Mouse (Mus musculus): ENCODE results near the gene Fgf16. TPM values are rescaled to one million over a fixed set of nuclear protein-coding genes. Genes with fewer than 3 reads are reported as not detected.

Fgf16 gene
- total RNA-seq (2021), result 1 to 10 TPM; 1.5 to 2.3 TPM

- no peak for DNase-seq (ENCODE audit: extremely low spot score in 1 of 2, low spot score in 1 of 2)
These were observed at the start of gene Fgf16 for GRCm38 (mm10) chrX:105764162-105765004. Gene Fgf16 (plus strand): TSS chrX:105764279.

DNA sequence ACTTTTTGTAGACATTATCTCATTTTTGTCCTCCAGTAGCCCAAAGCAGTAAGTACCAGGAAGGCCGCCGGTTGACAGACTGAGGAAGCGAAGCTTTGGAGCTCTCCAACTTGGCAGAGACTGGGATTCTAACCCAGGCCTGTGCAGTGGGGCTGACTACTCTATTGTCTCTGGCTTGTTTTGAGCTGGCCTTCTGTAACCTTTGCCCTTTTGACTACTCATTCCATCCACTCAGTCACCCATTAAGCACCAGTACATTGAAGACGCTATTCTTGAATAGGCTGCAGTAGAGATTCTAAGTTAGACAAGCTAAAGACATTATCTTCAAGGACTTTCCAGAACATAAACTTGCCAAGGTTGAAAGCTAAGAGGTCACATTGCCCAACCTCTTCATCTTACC, 49.3 kb upstream of the Fgf16 start:
- no peak for DNase-seq (ENCODE audit: extremely low spot score in 1 of 2, low spot score in 1 of 2)

GRCm38 (mm10) chrX:105715789-105716321, 48.2 kb upstream of the Fgf16 start:
- DNase-seq (ENCODE audit: extremely low spot score in 1 of 2, low spot score in 1 of 2), result no peak

- DNase-seq (ENCODE audit: extremely low spot score in 1 of 2, low spot score in 1 of 2), result no peak
These were observed 45.7 kb upstream of the Fgf16 start for GRCm38 (mm10) chrX:105718388-105718787.

DNA sequence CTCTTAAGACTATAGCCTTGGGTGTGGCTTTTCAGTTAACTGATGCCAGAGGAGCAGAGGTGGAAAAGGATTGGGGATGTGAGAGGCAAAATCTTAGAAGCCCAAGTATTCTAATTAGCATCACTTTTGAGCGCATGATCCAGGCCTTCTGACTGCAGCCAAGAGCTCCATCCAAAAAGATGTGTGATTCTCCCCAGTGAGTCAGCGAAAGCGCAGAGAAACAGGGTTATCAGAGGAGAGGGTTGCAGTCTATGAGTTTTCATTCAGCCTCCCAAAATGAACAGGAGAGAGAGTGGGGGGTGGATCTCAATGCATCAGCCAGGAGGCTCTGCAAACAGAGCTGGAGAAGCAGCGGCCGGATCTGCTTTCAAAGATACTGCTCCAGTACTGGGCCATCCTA, 45.1 kb upstream of the Fgf16 start:
- DNase-seq (ENCODE audit: extremely low spot score in 1 of 2, low spot score in 1 of 2), result no peak

DNA sequence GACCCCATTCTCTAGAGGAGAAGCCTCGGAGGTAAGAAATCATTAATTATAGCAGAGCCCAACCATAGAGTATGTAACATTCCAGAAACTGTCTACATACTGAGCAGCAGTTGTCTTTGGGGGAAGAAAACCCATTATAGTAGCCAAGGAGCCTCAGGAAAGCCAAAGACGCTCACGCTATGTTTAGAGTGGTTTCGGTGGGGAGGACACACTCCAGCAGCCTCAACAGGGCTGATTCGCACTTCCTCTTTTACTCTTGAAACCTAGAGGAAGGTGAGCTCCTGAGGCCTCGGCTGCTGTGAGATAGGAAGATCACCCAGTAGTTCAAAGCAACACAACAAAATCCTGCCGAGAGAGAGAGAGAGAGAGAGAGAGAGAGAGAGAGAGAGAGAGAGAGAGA, 39.9 kb upstream of the Fgf16 start:
- no peak for DNase-seq (ENCODE audit: extremely low spot score in 1 of 2, low spot score in 1 of 2)

- no peak for DNase-seq (ENCODE audit: extremely low spot score in 1 of 2, low spot score in 1 of 2)
These were observed 1.1 kb upstream of the Fgf16 start for GRCm38 (mm10) chrX:105762847-105763527.

GRCm38 (mm10) chrX:105763612-105764011, 467 bp upstream of the Fgf16 start:
- DNase-seq (ENCODE audit: extremely low spot score in 1 of 2, low spot score in 1 of 2), result peak in 1 of 2 experiments; percentile 4

GRCm38 (mm10) chrX:105765005-105765706, 1.1 kb downstream of the Fgf16 start:
- DNase-seq (ENCODE audit: extremely low spot score in 1 of 2, low spot score in 1 of 2), result no peak

DNA sequence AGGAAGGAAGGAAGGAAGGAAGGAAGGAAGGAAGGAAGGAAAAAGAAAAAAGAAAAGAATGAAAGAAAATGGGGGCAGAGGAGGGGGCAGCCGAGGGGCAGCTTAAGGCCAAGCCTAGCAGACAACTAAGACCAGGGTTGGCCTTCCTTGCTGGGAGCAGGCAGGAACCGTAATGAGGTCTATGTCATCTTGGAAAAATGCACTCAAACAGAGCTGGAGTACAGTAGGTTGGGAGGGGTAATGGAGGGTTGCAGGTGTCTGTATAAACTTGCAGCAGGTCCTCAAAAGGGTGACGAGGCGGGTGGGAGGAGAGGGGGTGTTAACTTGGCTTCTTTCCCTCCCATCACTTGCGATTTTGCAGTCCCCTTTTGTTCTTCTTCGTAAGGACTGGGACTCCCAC, 1.9 kb downstream of the Fgf16 start:
- DNase-seq (ENCODE audit: extremely low spot score in 1 of 2, low spot score in 1 of 2), result no peak

- DNase-seq (ENCODE audit: extremely low spot score in 1 of 2, low spot score in 1 of 2), result no peak
These were observed 3.2 kb downstream of the Fgf16 start for GRCm38 (mm10) chrX:105767177-105767764.

- DNase-seq (ENCODE audit: extremely low spot score in 1 of 2, low spot score in 1 of 2), result no peak
These were observed 3.9 kb downstream of the Fgf16 start for GRCm38 (mm10) chrX:105767932-105768331.

- DNase-seq (ENCODE audit: extremely low spot score in 1 of 2, low spot score in 1 of 2), result no peak
These were observed 9.2 kb downstream of the Fgf16 start for GRCm38 (mm10) chrX:105773281-105773680.

GRCm38 (mm10) chrX:105794806-105795403, 30.8 kb downstream of the Fgf16 start:
- no peak for DNase-seq (ENCODE audit: extremely low spot score in 1 of 2, low spot score in 1 of 2)

DNA sequence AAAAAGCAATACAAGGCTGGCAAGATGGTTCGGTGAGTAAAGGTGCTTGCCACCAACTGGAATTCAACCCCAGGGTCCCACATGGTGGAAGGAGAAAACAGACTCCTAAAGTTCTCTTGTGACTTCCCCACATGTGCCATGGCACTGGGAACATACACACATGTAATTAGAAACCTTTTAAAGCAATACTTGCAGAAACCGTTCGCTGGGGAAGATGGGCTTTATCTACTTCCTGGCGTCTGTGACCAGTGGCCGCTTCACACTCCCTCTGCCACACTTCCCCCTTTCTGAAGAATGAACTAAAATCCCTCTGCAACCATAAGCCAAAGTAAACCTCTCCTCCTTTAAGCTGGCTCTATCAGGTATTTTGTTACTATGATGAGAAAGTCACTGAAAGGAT, 60.4 kb downstream of the Fgf16 start:
- no peak for DNase-seq (ENCODE audit: extremely low spot score in 1 of 2, low spot score in 1 of 2)

Other genes with a start within 250 kb of the Fgf16 start
- 100 to 1,000 TPM; 147 to 187 TPM for gene Atrx, start 165.1 kb downstream of the Fgf16 start, total RNA-seq (2021)
- 10 to 100 TPM; 14.2 to 17.3 TPM for gene Magt1, start 247.6 kb downstream of the Fgf16 start, total RNA-seq (2021)

All from layer of hippocampus, postnatal 25 days (tissue).